Mouse (Mus musculus): ENCODE data around the gene Sfi1. TPM values are rescaled to one million over a fixed set of nuclear protein-coding genes. Genes with fewer than 3 reads are reported as not detected.
A peak's percentile ranks its signal among the peaks of the same experiment; 100 is the strongest.
"Not testable (repeated sequence)": the region's sequence is repeated elsewhere in the genome, so short reads cannot be mapped to it uniquely, and the experiment has no call there.

Gene Sfi1
- polyA plus RNA-seq, 1 experiment from 2014 or later, result 13.2 TPM

DNA sequence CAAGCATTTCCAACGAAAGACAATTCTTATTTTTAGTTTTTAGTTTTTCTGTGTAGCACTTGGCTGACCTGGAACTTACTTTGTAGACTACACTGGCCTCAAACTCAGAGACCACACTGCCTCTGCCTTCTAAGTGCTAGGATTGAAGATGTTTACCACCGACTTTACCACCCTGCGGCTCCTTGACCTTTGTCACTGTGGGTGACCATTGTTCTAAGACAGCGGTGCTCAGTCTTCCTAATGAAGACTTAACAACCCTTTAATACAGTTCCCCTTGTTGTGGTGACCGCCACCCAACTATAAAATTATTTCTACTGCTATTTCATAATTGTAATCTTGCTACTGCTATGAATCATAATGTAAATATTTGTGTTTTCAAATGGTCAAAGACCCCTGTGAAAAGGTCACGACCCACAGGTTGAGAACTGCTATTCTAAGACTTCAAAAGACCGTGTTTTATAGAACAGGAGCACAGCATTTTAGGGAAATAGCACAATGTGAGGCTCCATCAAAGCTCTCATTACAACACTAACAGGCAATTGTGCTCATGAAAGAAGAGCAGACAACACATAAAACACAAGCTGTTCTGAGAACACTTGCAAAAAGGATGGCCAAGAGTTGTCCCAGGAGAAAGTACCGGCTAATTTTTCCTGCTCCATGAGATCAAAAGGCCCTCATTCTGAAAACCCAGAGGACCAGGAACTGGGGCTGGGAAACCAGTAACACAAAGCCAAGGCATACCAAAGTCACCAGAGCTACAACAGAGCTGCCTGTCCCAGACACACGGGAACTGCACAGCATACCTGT, 47.7 kb downstream of the Sfi1 start:
- H3K27ac ChIP-seq (replicated peaks; ENCODE audit: low read depth, low read length); H3K27me3 ChIP-seq (ENCODE audit: control insufficient read depth, insufficient read depth, low read length); H3K36me3 ChIP-seq (ENCODE audit: control insufficient read depth, insufficient read depth, low read length); H3K9me3 ChIP-seq (ENCODE audit: control insufficient read depth, low read length); H3K4me2 ChIP-seq (ENCODE audit: low read length); H3K4me1 ChIP-seq (ENCODE audit: control insufficient read depth, insufficient read depth, low read length); DNase-seq; ATAC-seq (ENCODE audit: low FRiP score, low TSS enrichment); H3K9ac ChIP-seq (replicated peaks; ENCODE audit: low read length); H3K4me3 ChIP-seq (replicated peaks; ENCODE audit: low read depth, low read length): not testable (repeated sequence)
- WGBS, result 84% methylated on average over 7 of the region's 9 CpGs

DNA sequence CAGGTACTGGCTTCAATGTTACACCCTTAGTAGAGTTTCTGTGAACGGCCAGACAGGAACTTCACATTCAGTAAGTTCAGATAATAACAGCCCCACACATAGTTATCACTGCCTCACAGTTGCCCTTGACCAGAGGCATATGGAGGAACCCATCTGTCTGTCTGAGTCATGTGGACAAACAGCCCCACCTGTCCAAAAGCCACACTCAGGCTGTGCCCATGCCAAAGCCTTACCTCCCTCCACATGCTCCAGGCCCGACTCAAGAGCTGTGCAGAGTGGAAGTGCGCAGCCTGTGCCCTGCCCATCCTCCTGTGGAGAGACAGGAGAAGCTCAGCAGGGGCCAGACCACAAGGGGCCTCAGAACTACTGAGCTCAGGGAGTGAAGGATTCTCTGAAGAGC, 49.3 kb downstream of the Sfi1 start:
- not testable (repeated sequence) for H3K9me3 ChIP-seq (ENCODE audit: control insufficient read depth, low read length); H3K4me3 ChIP-seq (replicated peaks; ENCODE audit: low read depth, low read length); H3K36me3 ChIP-seq (ENCODE audit: control insufficient read depth, insufficient read depth, low read length); DNase-seq; H3K4me2 ChIP-seq (ENCODE audit: low read length); ATAC-seq (ENCODE audit: low FRiP score, low TSS enrichment); H3K4me1 ChIP-seq (ENCODE audit: control insufficient read depth, insufficient read depth, low read length); H3K9ac ChIP-seq (replicated peaks; ENCODE audit: low read length); H3K27me3 ChIP-seq (ENCODE audit: control insufficient read depth, insufficient read depth, low read length); H3K27ac ChIP-seq (replicated peaks; ENCODE audit: low read depth, low read length)
- 86% methylated on average over 3 of the region's 3 CpGs for WGBS

DNA sequence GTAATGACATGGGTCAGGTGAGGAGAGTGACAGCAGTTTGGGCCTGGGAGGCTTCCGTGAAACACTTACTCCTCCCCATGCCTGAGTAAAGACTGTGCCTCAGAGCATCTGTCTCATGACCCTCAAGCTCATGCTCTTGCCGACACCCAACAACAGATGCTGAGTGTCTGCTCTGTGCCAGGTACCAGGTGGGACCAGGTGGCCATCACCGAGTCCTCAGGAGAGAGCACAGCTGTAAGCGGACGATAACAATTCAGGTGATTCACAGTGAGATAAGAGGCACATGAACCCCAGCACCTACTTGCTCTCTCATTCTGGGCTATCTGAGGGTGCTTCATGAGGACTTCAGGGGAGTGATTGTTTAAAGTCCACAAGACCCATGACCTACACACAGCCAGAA, 50.9 kb downstream of the Sfi1 start:
- not testable (repeated sequence) for H3K4me3 ChIP-seq (replicated peaks; ENCODE audit: low read depth, low read length); H3K9ac ChIP-seq (replicated peaks; ENCODE audit: low read length); H3K27me3 ChIP-seq (ENCODE audit: control insufficient read depth, insufficient read depth, low read length); H3K9me3 ChIP-seq (ENCODE audit: control insufficient read depth, low read length); H3K36me3 ChIP-seq (ENCODE audit: control insufficient read depth, insufficient read depth, low read length); H3K27ac ChIP-seq (replicated peaks; ENCODE audit: low read depth, low read length); H3K4me1 ChIP-seq (ENCODE audit: control insufficient read depth, insufficient read depth, low read length); H3K4me2 ChIP-seq (ENCODE audit: low read length); DNase-seq
- ATAC-seq (ENCODE audit: low FRiP score, low TSS enrichment), result peak; percentile 67
- WGBS, result 93% methylated on average over 4 of the region's 5 CpGs

GRCm38 (mm10) chr11:3140967-3141535, 52.2 kb downstream of the Sfi1 start:
- ATAC-seq (ENCODE audit: low FRiP score, low TSS enrichment); H3K4me3 ChIP-seq (replicated peaks; ENCODE audit: low read depth, low read length); H3K4me1 ChIP-seq (ENCODE audit: control insufficient read depth, insufficient read depth, low read length); H3K4me2 ChIP-seq (ENCODE audit: low read length); DNase-seq; H3K27ac ChIP-seq (replicated peaks; ENCODE audit: low read depth, low read length); H3K9me3 ChIP-seq (ENCODE audit: control insufficient read depth, low read length); H3K27me3 ChIP-seq (ENCODE audit: control insufficient read depth, insufficient read depth, low read length); H3K9ac ChIP-seq (replicated peaks; ENCODE audit: low read length); H3K36me3 ChIP-seq (ENCODE audit: control insufficient read depth, insufficient read depth, low read length): not testable (repeated sequence)

DNA sequence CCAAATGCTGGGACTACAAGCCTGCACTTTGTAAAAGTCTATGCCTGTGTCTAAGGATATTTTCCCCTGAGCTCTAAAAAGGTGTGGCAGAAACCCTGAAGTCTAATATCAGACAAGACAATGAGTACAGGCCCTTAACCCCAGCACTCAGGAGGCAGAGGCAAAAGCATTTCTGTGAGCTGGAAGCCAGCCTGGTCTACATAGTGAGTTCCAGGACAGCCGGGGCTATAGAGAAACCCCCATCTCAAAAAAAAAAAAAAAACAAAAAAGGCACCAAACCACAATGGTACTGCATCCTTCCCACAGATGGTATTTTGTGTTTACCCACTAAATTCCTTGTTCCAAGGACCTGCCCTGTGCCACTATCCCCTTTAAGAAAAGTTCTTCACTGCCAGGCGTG, 54.9 kb downstream of the Sfi1 start:
- ATAC-seq (ENCODE audit: low FRiP score, low TSS enrichment); H3K27me3 ChIP-seq (ENCODE audit: control insufficient read depth, insufficient read depth, low read length); H3K4me2 ChIP-seq (ENCODE audit: low read length); H3K36me3 ChIP-seq (ENCODE audit: control insufficient read depth, insufficient read depth, low read length); H3K9me3 ChIP-seq (ENCODE audit: control insufficient read depth, low read length); H3K4me1 ChIP-seq (ENCODE audit: control insufficient read depth, insufficient read depth, low read length); H3K4me3 ChIP-seq (replicated peaks; ENCODE audit: low read depth, low read length); H3K9ac ChIP-seq (replicated peaks; ENCODE audit: low read length); H3K27ac ChIP-seq (replicated peaks; ENCODE audit: low read depth, low read length); DNase-seq: not testable (repeated sequence)
- 89% methylated on average over 2 of the region's 2 CpGs for WGBS

DNA sequence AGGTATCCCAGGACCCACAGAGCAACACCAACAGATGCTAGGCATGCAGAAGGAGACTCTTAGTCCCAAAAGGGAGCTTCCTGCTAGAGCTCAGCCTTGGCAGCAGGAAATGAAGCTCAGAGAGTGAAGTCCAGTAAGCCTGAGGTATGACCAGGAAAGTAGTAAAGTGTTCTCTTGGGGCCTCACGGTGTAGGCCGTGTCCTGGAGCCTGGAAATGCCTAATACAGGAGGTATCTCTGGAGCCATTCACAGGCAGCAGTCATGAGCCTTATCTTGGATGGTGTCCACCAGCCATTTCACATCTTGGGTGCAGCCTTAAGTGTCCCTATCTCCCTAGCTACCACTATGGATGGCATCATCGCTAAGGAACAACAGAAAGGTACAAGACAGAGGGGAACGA, 56.0 kb downstream of the Sfi1 start:
- WGBS, result 92% methylated on average over 4 of the region's 4 CpGs
- DNase-seq; H3K4me2 ChIP-seq (ENCODE audit: low read length); H3K27ac ChIP-seq (replicated peaks; ENCODE audit: low read depth, low read length); H3K9me3 ChIP-seq (ENCODE audit: control insufficient read depth, low read length); H3K4me1 ChIP-seq (ENCODE audit: control insufficient read depth, insufficient read depth, low read length); H3K4me3 ChIP-seq (replicated peaks; ENCODE audit: low read depth, low read length); H3K9ac ChIP-seq (replicated peaks; ENCODE audit: low read length); H3K27me3 ChIP-seq (ENCODE audit: control insufficient read depth, insufficient read depth, low read length); H3K36me3 ChIP-seq (ENCODE audit: control insufficient read depth, insufficient read depth, low read length): not testable (repeated sequence)
- peak; percentile 12; the same call in 1 of the 2 replicates for ATAC-seq (ENCODE audit: low FRiP score, low TSS enrichment)

DNA sequence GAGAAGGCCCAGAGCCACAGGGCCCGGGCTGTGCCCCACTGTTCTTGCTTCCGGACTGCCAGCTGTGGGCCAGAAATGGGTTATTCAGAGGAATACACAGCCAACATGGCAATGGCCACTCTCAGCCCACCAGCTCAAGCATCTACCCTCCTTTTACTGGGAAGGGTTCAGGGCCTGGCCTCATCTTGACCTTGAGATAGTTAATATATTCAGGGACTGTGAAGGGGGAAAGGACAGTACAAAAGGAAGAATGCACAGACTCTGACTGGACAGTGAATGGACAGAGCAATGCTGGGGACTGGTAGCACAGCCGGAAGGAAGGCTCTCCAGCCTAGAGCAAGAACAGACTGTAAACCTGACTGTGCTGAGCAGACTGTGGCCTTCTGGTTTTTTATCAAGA, 57.3 kb downstream of the Sfi1 start:
- H3K9me3 ChIP-seq (ENCODE audit: control insufficient read depth, low read length), result peaks cover 12% of the 10 kb centered on the region
- H3K27me3 ChIP-seq (ENCODE audit: control insufficient read depth, insufficient read depth, low read length); H3K36me3 ChIP-seq (ENCODE audit: control insufficient read depth, insufficient read depth, low read length); H3K9ac ChIP-seq (replicated peaks; ENCODE audit: low read length); H3K4me1 ChIP-seq (ENCODE audit: control insufficient read depth, insufficient read depth, low read length); DNase-seq; H3K4me3 ChIP-seq (replicated peaks; ENCODE audit: low read depth, low read length); ATAC-seq (ENCODE audit: low FRiP score, low TSS enrichment); H3K27ac ChIP-seq (replicated peaks; ENCODE audit: low read depth, low read length); H3K4me2 ChIP-seq (ENCODE audit: low read length): not testable (repeated sequence)
- 95% methylated on average over 3 of the region's 3 CpGs for WGBS

DNA sequence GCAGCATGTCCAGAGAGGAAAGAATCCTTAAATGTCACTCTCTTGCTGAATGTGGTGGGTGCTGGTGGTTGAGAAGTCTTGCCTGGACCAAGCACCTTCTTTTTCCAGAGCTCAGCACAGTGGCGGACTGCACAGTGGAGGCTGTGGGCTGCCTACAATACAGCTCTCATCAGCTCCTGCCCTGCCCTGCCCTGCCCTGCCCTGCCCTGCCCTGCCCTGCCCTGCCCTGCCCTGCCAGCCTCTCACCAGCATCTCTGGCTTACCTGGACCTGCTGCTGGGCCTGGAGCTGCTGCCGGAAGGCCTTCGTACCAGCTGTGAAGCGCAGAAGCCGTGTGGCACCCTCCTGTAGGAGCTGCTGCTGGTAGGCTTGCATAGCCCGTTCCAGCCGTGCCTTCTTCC, 57.9 kb downstream of the Sfi1 start:
- whole genome bisulfite sequencing, result 100% methylated on average over 6 of the region's 7 CpGs
- DNase-seq; H3K4me1 ChIP-seq (ENCODE audit: control insufficient read depth, insufficient read depth, low read length): not testable (repeated sequence)

GRCm38 (mm10) chr11:3133360-3133759, 59.9 kb downstream of the Sfi1 start:
- not testable (repeated sequence) for H3K27ac ChIP-seq (replicated peaks; ENCODE audit: low read depth, low read length); H3K36me3 ChIP-seq (ENCODE audit: control insufficient read depth, insufficient read depth, low read length); DNase-seq; H3K9ac ChIP-seq (replicated peaks; ENCODE audit: low read length); H3K4me2 ChIP-seq (ENCODE audit: low read length); H3K4me1 ChIP-seq (ENCODE audit: control insufficient read depth, insufficient read depth, low read length); H3K4me3 ChIP-seq (replicated peaks; ENCODE audit: low read depth, low read length); H3K27me3 ChIP-seq (ENCODE audit: control insufficient read depth, insufficient read depth, low read length)
- ATAC-seq (ENCODE audit: low FRiP score, low TSS enrichment), result peak; percentile 15
- WGBS, result no CpG with 5 or more reads among the region's 4 CpGs
- peaks cover 14% of the 10 kb centered on the region for H3K9me3 ChIP-seq (ENCODE audit: control insufficient read depth, low read length)

More for the DNA sequence above, 57.9 kb downstream of the Sfi1 start:
- H3K9me3 ChIP-seq (ENCODE audit: control insufficient read depth, low read length), result peaks cover 12% of the 10 kb centered on the region
- H3K27ac ChIP-seq (replicated peaks; ENCODE audit: low read depth, low read length); H3K9ac ChIP-seq (replicated peaks; ENCODE audit: low read length); H3K27me3 ChIP-seq (ENCODE audit: control insufficient read depth, insufficient read depth, low read length); H3K4me3 ChIP-seq (replicated peaks; ENCODE audit: low read depth, low read length); H3K4me2 ChIP-seq (ENCODE audit: low read length); H3K36me3 ChIP-seq (ENCODE audit: control insufficient read depth, insufficient read depth, low read length); ATAC-seq (ENCODE audit: low FRiP score, low TSS enrichment): not testable (repeated sequence)
